Mouse (Mus musculus) midbrain, embryonic 14.5 days (tissue): ENCODE measurements around the gene Tmem123. TPM values are rescaled to one million over a fixed set of nuclear protein-coding genes. Genes with fewer than 3 reads are reported as not detected.

Source experiments
- ATAC-seq: fragments of 200-750 bp; cut with Nextera tagmentation; 2 replicates; pipeline ENCODE4 v1.8.0; 2017; ENCODE audit warnings: moderate number of reproducible peaks, moderate library complexity; ENCODE audit not compliant: low FRiP score, low TSS enrichment
- DNase-seq: peaks from one replicate; pipeline ENCODE4 v3.0.0-alpha.2; 2015
- H3K27ac ChIP-seq: fragments of 300-500 bp; sonication (generic); replicated peaks from 2 replicates; pipeline ENCODE4 v1.5.1; 2014; ENCODE audit warnings: mild to moderate bottlenecking, low read depth, low read length, moderate library complexity
- H3K27me3 ChIP-seq: fragments of 300-500 bp; sonication (generic); 2 replicates; pipeline ENCODE4 v1.6.1; 2014; ENCODE audit warnings: low read length, control low read depth, mixed read lengths; ENCODE audit not compliant: control insufficient read depth, insufficient read depth
- H3K36me3 ChIP-seq: fragments of 300-500 bp; sonication (generic); 2 replicates; pipeline ENCODE4 v1.6.1; 2014; ENCODE audit warnings: low read length, control low read depth; ENCODE audit not compliant: control insufficient read depth, insufficient read depth
- H3K4me1 ChIP-seq: fragments of 300-500 bp; sonication (generic); 2 replicates; pipeline ENCODE4 v1.6.1; 2014; ENCODE audit warnings: mild to moderate bottlenecking, antibody characterized with exemption, low read length, control low read depth; ENCODE audit not compliant: control insufficient read depth, insufficient read depth
- H3K4me2 ChIP-seq: fragments of 300-500 bp; sonication (generic); 2 replicates; pipeline ENCODE4 v1.6.1; 2014; ENCODE audit warnings: mild to moderate bottlenecking, low read length, moderate library complexity
- H3K4me3 ChIP-seq: fragments of 300-500 bp; sonication (generic); replicated peaks from 2 replicates; pipeline ENCODE4 v1.5.1; 2014; ENCODE audit warnings: low read depth, low read length
- H3K9ac ChIP-seq: fragments of 300-500 bp; sonication (generic); replicated peaks from 2 replicates; pipeline ENCODE4 v1.6.1; 2014; ENCODE audit warnings: mild to moderate bottlenecking, low read length, moderate library complexity
- H3K9me3 ChIP-seq: fragments of 300-500 bp; sonication (generic); 2 replicates; pipeline ENCODE4 v1.6.1; 2016; ENCODE audit warnings: low read length, control low read depth, mixed read lengths; ENCODE audit not compliant: control insufficient read depth
- WGBS: fragments of 180-500 bp; shearing (Covaris S2); extraction: QIAGEN DNeasy Blood & Tissue Kit; methylation state at CpG from one replicate; pipeline ENCODE4 v1.1.7; 2014; 5-methylcytosine and 5-hydroxymethylcytosine counted together
- polyA plus RNA-seq: library from polyadenylated mRNA; unstranded; fragments of >200 nt; fragmentation: Nextera tagmentation; extraction: Ambion mirVana; gene quantifications from 2 replicates; pipeline ENCODE4 v1.2.1, GENCODE M21; 2014

Gene Tmem123
- polyA plus RNA-seq, 1 experiment from 2014 or later: 32.0 TPM

GRCm38 (mm10) chr9:7755889-7756423 is 7.9 kb upstream of the Tmem123 start:
- DNase-seq: no peak

GRCm38 (mm10) chr9:7761906-7762455 is 1.9 kb upstream of the Tmem123 start:
- 31% methylated on average over 17 of the region's 17 CpGs for WGBS
- Histone ChIP-seq H3K36me3 (no peaks in the 10 kb centered on the region), H3K9me3 (peaks cover 5% of the 10 kb centered on the region; the same call in 1 of the 2 replicates), H3K4me1 (0 out of 2 replicates have a peak, but pooled peaks cover 7% of the 10 kb centered on the region), H3K9ac (no peak overlapping the region), H3K4me2 (no peak overlapping the region), H3K27me3 (peaks cover 7% of the 10 kb centered on the region; the same call in 1 of the 2 replicates), H3K4me3 (no peak overlapping the region), H3K27ac (no peak overlapping the region)
- DNase-seq (no peak), ATAC-seq (no peak)

More at GRCm38 (mm10) chr9:7755889-7756423, 7.9 kb upstream of the Tmem123 start:
- Histone ChIP-seq H3K27ac (no peak overlapping the region), H3K4me1 (no peaks in the 10 kb centered on the region), H3K4me3 (no peak overlapping the region), H3K9ac (no peak overlapping the region), H3K4me2 (no peak overlapping the region), H3K36me3 (no peaks in the 10 kb centered on the region), H3K27me3 (no peaks in the 10 kb centered on the region), H3K9me3 (peaks cover 5% of the 10 kb centered on the region; the same call in 1 of the 2 replicates)
- ATAC-seq: no peak
- WGBS: 86% methylated on average over 2 of the region's 2 CpGs

DNA sequence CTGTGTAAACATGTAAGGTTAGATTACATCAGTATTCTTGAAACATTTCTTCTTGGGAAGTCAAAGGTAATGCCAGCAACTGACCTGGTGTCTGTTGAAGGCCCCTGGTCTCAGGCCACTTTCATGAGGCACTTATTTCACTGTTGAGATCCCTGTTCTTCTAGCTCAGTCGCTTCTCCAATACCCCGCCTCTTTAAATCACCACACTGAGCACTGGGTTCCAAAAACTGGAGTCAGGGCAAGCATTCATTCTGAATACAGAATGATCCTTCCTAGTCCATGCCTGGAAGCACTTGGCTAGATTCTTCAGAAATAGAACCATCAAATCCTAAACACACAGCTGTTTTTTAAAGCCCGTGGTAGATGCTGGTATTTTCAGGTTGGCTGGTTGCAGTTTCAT is 1.1 kb upstream of the Tmem123 start:
- H3K4me2 ChIP-seq: no peak overlapping the region
- no peak overlapping the region for H3K9ac ChIP-seq
- H3K4me1 ChIP-seq: peaks cover 13% of the 10 kb centered on the region
- H3K9me3 ChIP-seq: peaks cover 5% of the 10 kb centered on the region; the same call in 1 of the 2 replicates
- peaks cover 7% of the 10 kb centered on the region; the same call in 1 of the 2 replicates for H3K27me3 ChIP-seq
- H3K36me3 ChIP-seq: no peaks in the 10 kb centered on the region
- WGBS: 79% methylated on average over 3 of the region's 3 CpGs
- ATAC-seq: no peak
- no peak overlapping the region for H3K4me3 ChIP-seq
- DNase-seq: no peak
- no peak overlapping the region for H3K27ac ChIP-seq

- Histone ChIP-seq H3K4me2 (peak overlapping the region; percentile 83), H3K4me1 (peaks cover 18% of the 10 kb centered on the region), H3K4me3 (peak overlapping the region; percentile 69), H3K36me3 (no peaks in the 10 kb centered on the region), H3K9me3 (0 out of 2 replicates have a peak, but pooled peaks cover under 1% of the 10 kb centered on the region), H3K27ac (peak overlapping the region; percentile 14; the same call in 1 of the 2 replicates), H3K27me3 (peaks cover 7% of the 10 kb centered on the region; the same call in 1 of the 2 replicates), H3K9ac (peak overlapping the region; percentile 65)
- no peak for ATAC-seq
- WGBS: under 1% methylated on average over 14 of the region's 14 CpGs
- peak; percentile 61 for DNase-seq
Observed at GRCm38 (mm10) chr9:7764463-7764871, 626 bp downstream of the Tmem123 start.

DNA sequence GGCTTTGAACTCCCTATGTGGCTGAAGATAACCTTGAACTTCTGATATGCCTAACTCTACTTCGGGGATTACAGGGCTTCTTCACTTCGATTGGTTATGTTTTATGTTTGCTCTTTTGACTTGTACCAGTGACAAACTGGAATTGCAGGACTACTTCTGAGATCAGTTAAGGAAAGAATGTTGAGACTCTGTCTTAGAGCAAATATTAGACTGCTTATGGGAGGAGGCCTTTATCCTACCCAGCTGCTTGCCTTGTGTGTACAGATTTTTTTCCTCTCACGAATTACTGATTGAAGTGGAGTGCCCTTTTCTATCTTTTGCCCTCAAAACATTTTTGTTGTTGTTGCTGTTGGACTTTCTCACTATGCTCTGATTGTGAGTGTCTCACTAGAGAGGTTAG is 1.4 kb downstream of the Tmem123 start:
- WGBS: 65% methylated on average over 3 of the region's 3 CpGs
- no peak overlapping the region for H3K9ac ChIP-seq
- DNase-seq (no peak), ATAC-seq (no peak)
- peak overlapping the region; percentile 83 for H3K4me2 ChIP-seq
- H3K36me3 ChIP-seq: no peaks in the 10 kb centered on the region; the same call in 1 of the 2 replicates
- H3K4me3 ChIP-seq: peak overlapping the region; percentile 69
- no peak overlapping the region for H3K27ac ChIP-seq
- peaks cover 18% of the 10 kb centered on the region for H3K4me1 ChIP-seq
- H3K27me3 ChIP-seq: peaks cover 7% of the 10 kb centered on the region; the same call in 1 of the 2 replicates
- no peaks in the 10 kb centered on the region for H3K9me3 ChIP-seq

- no peaks in the 10 kb centered on the region for H3K9me3 ChIP-seq
- no peak overlapping the region for H3K4me2 ChIP-seq
- no peak for ATAC-seq
- no peak overlapping the region for H3K9ac ChIP-seq
- peaks cover 7% of the 10 kb centered on the region; the same call in 1 of the 2 replicates for H3K27me3 ChIP-seq
- 75% methylated on average over 3 of the region's 3 CpGs for WGBS
- H3K4me3 ChIP-seq: no peak overlapping the region
- H3K4me1 ChIP-seq: peaks cover 18% of the 10 kb centered on the region
- no peak for DNase-seq
- no peaks in the 10 kb centered on the region; the same call in 1 of the 2 replicates for H3K36me3 ChIP-seq
- no peak overlapping the region for H3K27ac ChIP-seq
Observed at GRCm38 (mm10) chr9:7766582-7766981, 2.7 kb downstream of the Tmem123 start.

- H3K27me3 ChIP-seq: peaks cover 4% of the 10 kb centered on the region; the same call in 1 of the 2 replicates
- no peaks in the 10 kb centered on the region; the same call in 1 of the 2 replicates for H3K36me3 ChIP-seq
- H3K4me1 ChIP-seq: peaks cover 18% of the 10 kb centered on the region
- H3K9ac ChIP-seq: no peak overlapping the region
- H3K9me3 ChIP-seq: no peaks in the 10 kb centered on the region
- DNase-seq: peak; percentile 66
- H3K4me3 ChIP-seq: no peak overlapping the region
- H3K27ac ChIP-seq: 0 out of 2 replicates have a peak overlapping the region, but pooled peaks have one; percentile 32
- 2% methylated on average over 2 of the region's 2 CpGs for WGBS
- ATAC-seq: no peak
- H3K4me2 ChIP-seq: no peak overlapping the region; the same call in 1 of the 2 replicates
Observed at GRCm38 (mm10) chr9:7767526-7767925, 3.7 kb downstream of the Tmem123 start.

- Histone ChIP-seq H3K9me3 (no peaks in the 10 kb centered on the region), H3K4me3 (no peak overlapping the region), H3K9ac (no peak overlapping the region), H3K4me1 (peaks cover 18% of the 10 kb centered on the region), H3K36me3 (no peaks in the 10 kb centered on the region; the same call in 1 of the 2 replicates), H3K4me2 (no peak overlapping the region), H3K27ac (no peak overlapping the region), H3K27me3 (no peaks in the 10 kb centered on the region)
- DNase-seq (no peak), ATAC-seq (no peak)
- 71% methylated on average over 4 of the region's 4 CpGs for WGBS
Observed at GRCm38 (mm10) chr9:7769081-7769480, 5.2 kb downstream of the Tmem123 start.
